Mouse (Mus musculus): ENCODE results near the gene Rapgef1. TPM values are rescaled to one million over a fixed set of nuclear protein-coding genes. Genes with fewer than 3 reads are reported as not detected.
A peak's percentile ranks its signal among the peaks of the same experiment; 100 is the strongest.
"Not testable (repeated sequence)": the region's sequence is repeated elsewhere in the genome, so short reads cannot be mapped to it uniquely, and the experiment has no call there.

The Rapgef1 gene
- total and polyA plus RNA-seq, 2 experiments, result 11.8 to 25.3 TPM

GRCm38 (mm10) chr2:29768901-29769300, 149.4 kb downstream of the Rapgef1 start:
- DNase-seq (ENCODE audit: extremely low read depth, low read depth, low spot score), result no peak
- Histone ChIP-seq H3K79me2 (ENCODE audit: control insufficient read depth, insufficient read depth, low read length) (no peaks in the 10 kb centered on the region), H3K4me1 (ENCODE audit: control insufficient read depth, insufficient read depth, low read length) (peaks cover 10% of the 10 kb centered on the region), H3K4me3 (ENCODE audit: insufficient read depth, low read depth, low read length) (no peak overlapping the region), H3K9ac (ENCODE audit: low read depth, low read length) (no peak overlapping the region), H3K27me3 (ENCODE audit: control insufficient read depth, insufficient read depth, low read length) (no peaks in the 10 kb centered on the region), H3K27ac (replicated peaks; ENCODE audit: insufficient read depth, low read depth, low read length) (no peak overlapping the region), H3K36me3 (ENCODE audit: control insufficient read depth, insufficient read depth, low read length) (no peaks in the 10 kb centered on the region)
- WGBS, result 61% methylated on average over 9 of the region's 9 CpGs
- no peak for TF ChIP-seq CTCF (IDR thresholded peaks at IDR 0.05; ENCODE audit: low read depth, low read length)
- no peak for TF ChIP-seq POLR2A (IDR thresholded peaks at IDR 0.05; ENCODE audit: extremely low read depth, insufficient read depth, low read length)

DNA sequence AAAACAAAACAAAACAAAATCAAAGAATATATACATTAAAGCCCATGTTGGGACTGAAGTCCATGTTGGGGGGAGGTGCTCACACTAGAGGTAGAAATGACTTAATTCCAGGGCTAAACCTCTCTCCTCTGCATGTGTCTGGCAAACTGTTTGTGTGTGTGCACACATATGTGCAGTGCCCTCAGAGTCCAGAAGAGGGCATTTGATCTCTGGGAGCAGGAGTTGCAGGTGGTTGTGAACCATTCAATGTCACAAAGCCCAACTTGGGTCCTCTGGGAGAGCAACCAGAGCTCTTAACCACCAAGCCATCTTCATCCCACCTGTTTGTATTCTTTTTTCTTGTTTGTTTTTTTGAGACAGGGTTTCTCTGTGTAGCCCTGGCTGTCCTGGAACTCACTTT, 150.6 kb downstream of the Rapgef1 start:
- no peak overlapping the region for H3K4me3 ChIP-seq (ENCODE audit: insufficient read depth, low read depth, low read length)
- H3K79me2 ChIP-seq (ENCODE audit: control insufficient read depth, insufficient read depth, low read length), result no peaks in the 10 kb centered on the region
- no peak for DNase-seq (ENCODE audit: extremely low read depth, low read depth, low spot score)
- TF ChIP-seq CTCF (IDR thresholded peaks at IDR 0.05; ENCODE audit: low read depth, low read length) (no peak; the same call in 1 of the 2 replicates), POLR2A (IDR thresholded peaks at IDR 0.05; ENCODE audit: extremely low read depth, insufficient read depth, low read length) (no peak)
- no peak overlapping the region for H3K27ac ChIP-seq (replicated peaks; ENCODE audit: insufficient read depth, low read depth, low read length)
- H3K9ac ChIP-seq (ENCODE audit: low read depth, low read length), result no peak overlapping the region
- H3K36me3 ChIP-seq (ENCODE audit: control insufficient read depth, insufficient read depth, low read length), result no peaks in the 10 kb centered on the region
- peaks cover 10% of the 10 kb centered on the region for H3K4me1 ChIP-seq (ENCODE audit: control insufficient read depth, insufficient read depth, low read length)
- H3K27me3 ChIP-seq (ENCODE audit: control insufficient read depth, insufficient read depth, low read length), result no peaks in the 10 kb centered on the region

- no peak overlapping the region for H3K4me3 ChIP-seq (ENCODE audit: insufficient read depth, low read depth, low read length)
- DNase-seq (ENCODE audit: extremely low read depth, low read depth, low spot score), result peak; percentile 84
These were observed 152.3 kb downstream of the Rapgef1 start for GRCm38 (mm10) chr2:29771611-29772461.

DNA sequence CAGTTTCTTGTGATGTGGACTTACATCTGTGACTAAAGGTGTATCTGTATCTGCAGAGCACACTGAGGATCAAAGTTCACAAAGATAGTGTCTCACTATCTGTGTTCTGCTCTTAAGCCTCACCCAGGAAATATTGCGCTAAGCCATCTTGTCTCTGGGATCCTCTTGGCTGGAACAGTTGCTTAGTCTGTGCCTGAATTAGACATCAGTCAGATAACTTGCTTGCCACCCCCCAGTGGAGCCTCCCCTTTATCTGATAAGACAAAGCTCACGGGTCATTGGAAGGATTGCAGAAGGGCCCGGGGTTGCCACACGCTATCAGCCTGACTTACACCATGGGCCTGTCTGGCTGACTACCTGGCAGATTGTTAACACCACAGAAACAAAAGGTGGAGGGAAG, 153.8 kb downstream of the Rapgef1 start:
- peak; percentile 57 for DNase-seq (ENCODE audit: extremely low read depth, low read depth, low spot score)
- WGBS, result 42% methylated on average over 4 of the region's 4 CpGs
- H3K27ac ChIP-seq (replicated peaks; ENCODE audit: insufficient read depth, low read depth, low read length), result no peak overlapping the region

More at GRCm38 (mm10) chr2:29771611-29772461, 152.3 kb downstream of the Rapgef1 start:
- Histone ChIP-seq H3K36me3 (ENCODE audit: control insufficient read depth, insufficient read depth, low read length) (no peaks in the 10 kb centered on the region; the same call in 1 of the 2 replicates), H3K27ac (replicated peaks; ENCODE audit: insufficient read depth, low read depth, low read length) (peak overlapping the region; percentile 17), H3K79me2 (ENCODE audit: control insufficient read depth, insufficient read depth, low read length) (no peaks in the 10 kb centered on the region), H3K27me3 (ENCODE audit: control insufficient read depth, insufficient read depth, low read length) (no peaks in the 10 kb centered on the region), H3K9ac (ENCODE audit: low read depth, low read length) (no peak overlapping the region), H3K4me1 (ENCODE audit: control insufficient read depth, insufficient read depth, low read length) (peaks cover 10% of the 10 kb centered on the region)
- 24% methylated on average over 8 of the region's 8 CpGs for WGBS
- TF ChIP-seq CTCF (IDR thresholded peaks at IDR 0.05; ENCODE audit: low read depth, low read length), result no peak
- no peak for TF ChIP-seq POLR2A (IDR thresholded peaks at IDR 0.05; ENCODE audit: extremely low read depth, insufficient read depth, low read length)

DNA sequence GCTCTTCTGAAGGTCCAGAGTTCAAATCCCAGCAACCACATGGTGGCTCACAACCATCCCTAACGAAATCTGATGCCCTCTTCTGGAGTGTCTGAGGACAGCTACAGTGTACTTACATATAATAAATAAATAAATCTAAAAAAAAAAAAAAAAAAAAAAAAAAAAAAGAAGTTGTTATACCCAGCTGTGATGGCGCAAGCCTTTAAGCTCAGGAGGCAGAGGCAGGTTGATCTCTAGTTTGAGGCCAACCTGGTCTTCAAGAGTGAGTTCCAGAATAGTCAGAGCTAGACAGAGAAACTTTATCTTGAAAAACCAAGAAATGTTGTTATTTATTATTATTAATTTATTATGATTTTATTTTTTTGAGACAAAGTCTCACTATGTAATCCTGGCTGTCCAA, 161.7 kb downstream of the Rapgef1 start:
- peaks cover 12% of the 10 kb centered on the region for H3K36me3 ChIP-seq (ENCODE audit: control insufficient read depth, insufficient read depth, low read length)
- H3K79me2 ChIP-seq (ENCODE audit: control insufficient read depth, insufficient read depth, low read length); H3K4me1 ChIP-seq (ENCODE audit: control insufficient read depth, insufficient read depth, low read length); H3K4me3 ChIP-seq (ENCODE audit: insufficient read depth, low read depth, low read length); DNase-seq (ENCODE audit: extremely low read depth, low read depth, low spot score); H3K27me3 ChIP-seq (ENCODE audit: control insufficient read depth, insufficient read depth, low read length); H3K27ac ChIP-seq (replicated peaks; ENCODE audit: insufficient read depth, low read depth, low read length); H3K9ac ChIP-seq (ENCODE audit: low read depth, low read length): not testable (repeated sequence)
- 92% methylated on average over 2 of the region's 2 CpGs for WGBS

More for the DNA sequence above, 153.8 kb downstream of the Rapgef1 start:
- Histone ChIP-seq H3K79me2 (ENCODE audit: control insufficient read depth, insufficient read depth, low read length) (no peaks in the 10 kb centered on the region), H3K4me3 (ENCODE audit: insufficient read depth, low read depth, low read length) (no peak overlapping the region), H3K9ac (ENCODE audit: low read depth, low read length) (no peak overlapping the region), H3K4me1 (ENCODE audit: control insufficient read depth, insufficient read depth, low read length) (peaks cover 10% of the 10 kb centered on the region), H3K36me3 (ENCODE audit: control insufficient read depth, insufficient read depth, low read length) (no peaks in the 10 kb centered on the region; the same call in 1 of the 2 replicates), H3K27me3 (ENCODE audit: control insufficient read depth, insufficient read depth, low read length) (no peaks in the 10 kb centered on the region)
- TF ChIP-seq CTCF (IDR thresholded peaks at IDR 0.05; ENCODE audit: low read depth, low read length), result no peak
- no peak for TF ChIP-seq POLR2A (IDR thresholded peaks at IDR 0.05; ENCODE audit: extremely low read depth, insufficient read depth, low read length)

GRCm38 (mm10) chr2:29784290-29784689, 164.8 kb downstream of the Rapgef1 start:
- H3K4me3 ChIP-seq (ENCODE audit: insufficient read depth, low read depth, low read length), result no peak overlapping the region
- no peak overlapping the region for H3K9ac ChIP-seq (ENCODE audit: low read depth, low read length)
- H3K36me3 ChIP-seq (ENCODE audit: control insufficient read depth, insufficient read depth, low read length), result peaks cover 12% of the 10 kb centered on the region
- H3K27me3 ChIP-seq (ENCODE audit: control insufficient read depth, insufficient read depth, low read length), result no peaks in the 10 kb centered on the region
- H3K27ac ChIP-seq (replicated peaks; ENCODE audit: insufficient read depth, low read depth, low read length), result no peak overlapping the region
- TF ChIP-seq CTCF (IDR thresholded peaks at IDR 0.05; ENCODE audit: low read depth, low read length), result no peak
- TF ChIP-seq POLR2A (IDR thresholded peaks at IDR 0.05; ENCODE audit: extremely low read depth, insufficient read depth, low read length), result no peak
- no peak for DNase-seq (ENCODE audit: extremely low read depth, low read depth, low spot score)
- WGBS, result 81% methylated on average over 4 of the region's 4 CpGs
- peaks cover 4% of the 10 kb centered on the region for H3K4me1 ChIP-seq (ENCODE audit: control insufficient read depth, insufficient read depth, low read length)
- H3K79me2 ChIP-seq (ENCODE audit: control insufficient read depth, insufficient read depth, low read length), result no peaks in the 10 kb centered on the region
